Mouse (Mus musculus): ENCODE data around the gene Klhl32. TPM values are rescaled to one million over a fixed set of nuclear protein-coding genes. Genes with fewer than 3 reads are reported as not detected.
A peak's percentile ranks its signal among the peaks of the same experiment; 100 is the strongest.

Klhl32 gene
- polyA plus RNA-seq, 1 experiment from 2014 or later = 6.4 TPM

GRCm38 (mm10) chr4:24800345-24800936 lies 50.5 kb downstream of the Klhl32 start:
- no peak for DNase-seq (ENCODE audit: low spot score, missing footprints)
- Histone ChIP-seq H3K4me2 (no peak overlapping the region), H3K27me3 (ENCODE audit: control insufficient read depth, insufficient read depth, low read length) (no peaks in the 10 kb centered on the region), H3K9ac (ENCODE audit: low read length) (no peak overlapping the region), H3K36me3 (ENCODE audit: control insufficient read depth, insufficient read depth, low read length) (no peaks in the 10 kb centered on the region), H3K27ac (ENCODE audit: low read depth, low read length) (no peak overlapping the region), H3K4me1 (ENCODE audit: control insufficient read depth, insufficient read depth, low read length) (no peaks in the 10 kb centered on the region), H3K9me3 (ENCODE audit: control insufficient read depth, low read length) (no peaks in the 10 kb centered on the region), H3K4me3 (ENCODE audit: low read depth, low read length) (no peak overlapping the region)
- WGBS = 89% methylated on average over 9 of the region's 9 CpGs
- ATAC-seq (ENCODE audit: low FRiP score) = peak; percentile 33; the same call in 1 of the 2 replicates

GRCm38 (mm10) chr4:24799037-24799436 lies 51.9 kb downstream of the Klhl32 start:
- no peak for ATAC-seq (ENCODE audit: low FRiP score)
- no peaks in the 10 kb centered on the region for H3K36me3 ChIP-seq (ENCODE audit: control insufficient read depth, insufficient read depth, low read length)
- H3K4me3 ChIP-seq (ENCODE audit: low read depth, low read length) = no peak overlapping the region
- H3K27ac ChIP-seq (ENCODE audit: low read depth, low read length) = no peak overlapping the region
- H3K9me3 ChIP-seq (ENCODE audit: control insufficient read depth, low read length) = no peaks in the 10 kb centered on the region
- no peak overlapping the region for H3K4me2 ChIP-seq
- H3K4me1 ChIP-seq (ENCODE audit: control insufficient read depth, insufficient read depth, low read length) = no peaks in the 10 kb centered on the region
- no peak for DNase-seq (ENCODE audit: low spot score, missing footprints)
- no peak overlapping the region for H3K9ac ChIP-seq (ENCODE audit: low read length)
- H3K27me3 ChIP-seq (ENCODE audit: control insufficient read depth, insufficient read depth, low read length) = no peaks in the 10 kb centered on the region
- whole genome bisulfite sequencing = 84% methylated on average over 6 of the region's 6 CpGs

GRCm38 (mm10) chr4:24797868-24798267 lies 53.1 kb downstream of the Klhl32 start:
- no peak overlapping the region for H3K4me3 ChIP-seq (ENCODE audit: low read depth, low read length)
- no peak for DNase-seq (ENCODE audit: low spot score, missing footprints)
- H3K36me3 ChIP-seq (ENCODE audit: control insufficient read depth, insufficient read depth, low read length) = no peaks in the 10 kb centered on the region
- no peak overlapping the region for H3K4me2 ChIP-seq
- no peak overlapping the region for H3K27ac ChIP-seq (ENCODE audit: low read depth, low read length)
- H3K4me1 ChIP-seq (ENCODE audit: control insufficient read depth, insufficient read depth, low read length) = 0 out of 2 replicates have a peak, but pooled peaks cover 5% of the 10 kb centered on the region
- no peaks in the 10 kb centered on the region for H3K9me3 ChIP-seq (ENCODE audit: control insufficient read depth, low read length)
- H3K9ac ChIP-seq (ENCODE audit: low read length) = no peak overlapping the region
- H3K27me3 ChIP-seq (ENCODE audit: control insufficient read depth, insufficient read depth, low read length) = no peaks in the 10 kb centered on the region
- 81% methylated on average over 3 of the region's 3 CpGs for WGBS
- no peak for ATAC-seq (ENCODE audit: low FRiP score)

DNA sequence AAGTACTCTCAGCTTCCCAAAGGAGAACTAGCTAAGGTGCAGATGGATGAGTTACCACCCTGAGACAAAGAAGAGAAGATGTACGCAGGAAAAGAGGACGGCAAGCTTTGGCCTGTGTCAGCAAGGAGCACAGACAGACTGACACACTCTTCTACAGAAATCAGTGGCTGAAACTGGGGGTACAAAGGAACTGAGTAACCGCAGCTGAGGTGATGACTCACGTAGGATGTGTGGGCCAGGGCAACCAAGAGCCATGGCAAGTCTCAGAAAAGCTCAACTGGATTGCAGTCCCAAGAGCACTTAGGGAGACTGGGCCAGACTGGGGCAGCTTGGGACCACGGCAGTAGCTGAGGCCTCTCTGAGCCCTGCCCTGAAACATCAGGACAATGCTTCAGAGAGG lies 53.6 kb downstream of the Klhl32 start:
- Histone ChIP-seq H3K27me3 (ENCODE audit: control insufficient read depth, insufficient read depth, low read length) (no peaks in the 10 kb centered on the region), H3K4me1 (ENCODE audit: control insufficient read depth, insufficient read depth, low read length) (peaks cover 9% of the 10 kb centered on the region), H3K36me3 (ENCODE audit: control insufficient read depth, insufficient read depth, low read length) (no peaks in the 10 kb centered on the region), H3K9me3 (ENCODE audit: control insufficient read depth, low read length) (no peaks in the 10 kb centered on the region), H3K9ac (ENCODE audit: low read length) (no peak overlapping the region), H3K4me2 (no peak overlapping the region), H3K27ac (ENCODE audit: low read depth, low read length) (no peak overlapping the region), H3K4me3 (ENCODE audit: low read depth, low read length) (no peak overlapping the region)
- 86% methylated on average over 5 of the region's 5 CpGs for WGBS
- DNase-seq (ENCODE audit: low spot score, missing footprints) = no peak
- no peak for ATAC-seq (ENCODE audit: low FRiP score)

DNA sequence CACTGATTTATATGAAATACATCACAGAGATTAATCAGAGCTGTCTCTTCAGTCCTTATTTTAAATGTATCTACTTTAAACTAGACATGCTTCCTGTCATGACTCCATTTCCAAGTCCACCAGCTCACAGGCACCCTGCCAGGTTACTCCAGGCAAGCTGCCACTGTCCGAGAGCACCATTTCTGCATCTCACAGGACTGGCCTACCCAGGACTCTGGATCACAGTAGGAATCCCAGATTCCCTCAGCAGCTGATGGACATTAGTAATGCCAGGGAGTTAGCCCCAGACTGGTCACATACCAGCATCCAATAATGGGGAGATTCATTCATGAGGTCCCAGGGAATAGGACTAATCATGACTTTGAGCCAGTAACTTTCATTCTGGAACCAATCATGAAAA lies 54.7 kb downstream of the Klhl32 start:
- Histone ChIP-seq H3K9ac (ENCODE audit: low read length) (no peak overlapping the region), H3K4me1 (ENCODE audit: control insufficient read depth, insufficient read depth, low read length) (peaks cover 9% of the 10 kb centered on the region), H3K9me3 (ENCODE audit: control insufficient read depth, low read length) (no peaks in the 10 kb centered on the region), H3K36me3 (ENCODE audit: control insufficient read depth, insufficient read depth, low read length) (no peaks in the 10 kb centered on the region), H3K4me3 (ENCODE audit: low read depth, low read length) (no peak overlapping the region), H3K27ac (ENCODE audit: low read depth, low read length) (no peak overlapping the region), H3K4me2 (no peak overlapping the region), H3K27me3 (ENCODE audit: control insufficient read depth, insufficient read depth, low read length) (no peaks in the 10 kb centered on the region)
- ATAC-seq (ENCODE audit: low FRiP score) (no peak), DNase-seq (ENCODE audit: low spot score, missing footprints) (no peak)
- 82% methylated on average over 1 of the region's 1 CpGs for WGBS

DNA sequence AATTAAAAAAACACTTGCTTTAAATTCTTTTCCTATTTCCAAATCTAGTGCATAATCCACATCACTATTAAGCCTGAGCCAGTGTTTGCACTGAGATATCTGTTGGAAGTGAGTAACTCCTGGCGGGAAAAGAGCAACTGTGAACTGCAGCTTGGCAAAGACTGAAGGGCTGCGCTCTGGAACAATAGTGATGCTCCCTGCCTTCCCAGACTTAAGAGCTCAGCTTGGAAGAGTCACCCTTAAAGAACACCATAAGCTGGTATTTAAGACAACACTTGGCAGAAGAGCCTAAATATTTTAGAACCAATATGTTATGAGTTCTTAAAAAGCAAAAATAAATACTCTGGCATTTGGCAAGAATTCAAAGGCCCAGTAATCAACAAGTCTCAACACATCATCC lies 55.7 kb downstream of the Klhl32 start:
- no peak overlapping the region for H3K4me2 ChIP-seq
- H3K27me3 ChIP-seq (ENCODE audit: control insufficient read depth, insufficient read depth, low read length) = no peaks in the 10 kb centered on the region
- no peak overlapping the region for H3K27ac ChIP-seq (ENCODE audit: low read depth, low read length)
- no peak overlapping the region for H3K9ac ChIP-seq (ENCODE audit: low read length)
- ATAC-seq (ENCODE audit: low FRiP score) (no peak), DNase-seq (ENCODE audit: low spot score, missing footprints) (no peak)
- H3K36me3 ChIP-seq (ENCODE audit: control insufficient read depth, insufficient read depth, low read length) = no peaks in the 10 kb centered on the region
- H3K9me3 ChIP-seq (ENCODE audit: control insufficient read depth, low read length) = no peaks in the 10 kb centered on the region
- peaks cover 9% of the 10 kb centered on the region for H3K4me1 ChIP-seq (ENCODE audit: control insufficient read depth, insufficient read depth, low read length)
- H3K4me3 ChIP-seq (ENCODE audit: low read depth, low read length) = no peak overlapping the region
- WGBS = 81% methylated on average over 2 of the region's 2 CpGs

DNA sequence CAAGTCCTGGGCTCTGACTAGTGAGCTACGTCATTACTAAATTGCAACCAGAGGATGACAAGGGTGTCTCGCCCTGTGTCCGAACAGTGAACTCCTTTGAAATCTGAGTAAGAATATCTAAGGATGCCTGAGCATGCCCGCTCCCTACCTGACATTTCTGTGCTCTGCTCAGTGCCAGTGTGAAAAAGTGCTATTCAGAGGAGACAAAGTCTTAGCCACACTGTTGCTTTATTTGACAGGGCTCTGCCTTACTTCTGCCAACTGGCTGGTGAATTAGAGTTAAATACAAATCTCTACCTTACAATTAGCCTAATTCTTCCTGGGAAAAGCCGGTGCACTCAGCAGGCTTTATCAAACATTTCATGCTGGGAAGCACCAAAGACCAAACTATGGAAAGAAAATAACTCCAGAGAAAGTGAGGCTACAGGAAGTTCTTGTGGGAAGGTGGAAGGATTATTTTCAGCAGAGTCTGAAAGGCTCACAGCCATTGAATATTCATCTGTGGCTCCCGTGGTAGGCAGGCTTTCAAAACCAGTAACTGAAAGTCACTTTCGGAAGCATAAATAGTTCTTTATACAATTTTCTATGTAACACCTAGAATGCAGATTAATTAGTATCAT lies 57.1 kb downstream of the Klhl32 start:
- 37% methylated on average over 7 of the region's 7 CpGs for WGBS
- Histone ChIP-seq H3K36me3 (ENCODE audit: control insufficient read depth, insufficient read depth, low read length) (no peaks in the 10 kb centered on the region), H3K27me3 (ENCODE audit: control insufficient read depth, insufficient read depth, low read length) (no peaks in the 10 kb centered on the region), H3K9me3 (ENCODE audit: control insufficient read depth, low read length) (no peaks in the 10 kb centered on the region), H3K4me2 (no peak overlapping the region), H3K9ac (ENCODE audit: low read length) (no peak overlapping the region), H3K4me3 (ENCODE audit: low read depth, low read length) (no peak overlapping the region), H3K4me1 (ENCODE audit: control insufficient read depth, insufficient read depth, low read length) (peaks cover 9% of the 10 kb centered on the region), H3K27ac (ENCODE audit: low read depth, low read length) (no peak overlapping the region)
- no peak for ATAC-seq (ENCODE audit: low FRiP score)
- DNase-seq (ENCODE audit: low spot score, missing footprints) = no peak

DNA sequence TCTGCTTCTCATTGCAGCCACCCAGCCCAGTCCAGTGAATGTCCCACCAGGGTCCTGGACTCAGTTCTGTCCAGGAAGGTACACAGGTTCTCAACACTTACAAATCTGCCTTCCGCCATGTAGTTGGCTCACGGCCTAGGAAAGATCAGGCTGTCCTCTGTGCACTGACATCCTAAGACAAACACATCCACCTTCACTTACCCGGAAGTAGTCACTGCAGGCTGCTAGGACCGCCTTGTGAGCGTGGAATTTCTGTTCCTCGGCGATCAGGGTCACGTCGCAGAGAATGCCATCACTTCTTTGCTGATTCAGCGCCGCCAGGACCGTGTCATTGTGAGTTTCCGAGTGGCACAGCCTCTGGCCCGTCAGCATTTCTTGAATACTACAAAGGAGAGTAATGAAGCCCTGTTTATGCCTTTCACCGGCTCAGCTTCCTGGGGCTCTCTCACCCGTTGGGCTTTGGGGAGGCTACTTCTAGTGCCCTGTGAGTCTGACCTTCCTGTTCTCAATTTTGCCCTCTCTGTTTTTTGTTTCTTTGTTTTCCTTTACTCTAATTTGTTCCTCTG lies 58.4 kb downstream of the Klhl32 start:
- H3K4me1 ChIP-seq (ENCODE audit: control insufficient read depth, insufficient read depth, low read length) = peaks cover 9% of the 10 kb centered on the region
- no peaks in the 10 kb centered on the region for H3K27me3 ChIP-seq (ENCODE audit: control insufficient read depth, insufficient read depth, low read length)
- ATAC-seq (ENCODE audit: low FRiP score) (peak; percentile 47), DNase-seq (ENCODE audit: low spot score, missing footprints) (peak; percentile 89)
- H3K9ac ChIP-seq (ENCODE audit: low read length) = peak overlapping the region; percentile 40
- H3K9me3 ChIP-seq (ENCODE audit: control insufficient read depth, low read length) = no peaks in the 10 kb centered on the region
- no peak overlapping the region for H3K27ac ChIP-seq (ENCODE audit: low read depth, low read length)
- H3K4me2 ChIP-seq = peak overlapping the region; percentile 31
- H3K36me3 ChIP-seq (ENCODE audit: control insufficient read depth, insufficient read depth, low read length) = no peaks in the 10 kb centered on the region
- WGBS = 26% methylated on average over 16 of the region's 16 CpGs
- H3K4me3 ChIP-seq (ENCODE audit: low read depth, low read length) = no peak overlapping the region

DNA sequence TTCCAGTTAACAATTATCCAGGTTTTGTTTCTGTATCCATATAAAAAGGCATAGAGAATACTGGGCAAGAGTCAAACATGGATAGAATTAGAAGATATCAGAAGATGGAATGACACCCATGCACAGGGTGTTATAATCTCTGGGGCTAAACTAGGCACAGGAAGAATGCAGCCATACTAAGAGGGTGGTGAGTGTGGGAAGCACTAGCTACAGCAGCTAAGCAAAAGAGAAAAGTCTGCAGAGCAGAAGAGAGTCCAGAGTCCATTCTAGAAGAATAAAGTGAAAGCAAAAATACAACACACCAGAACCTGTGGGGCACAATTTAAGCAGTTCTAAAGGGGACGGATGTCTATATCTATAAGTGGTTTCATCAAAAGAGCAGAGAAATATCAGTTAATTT lies 61.6 kb downstream of the Klhl32 start:
- Histone ChIP-seq H3K27ac (ENCODE audit: low read depth, low read length) (no peak overlapping the region), H3K9ac (ENCODE audit: low read length) (no peak overlapping the region), H3K4me3 (ENCODE audit: low read depth, low read length) (no peak overlapping the region), H3K36me3 (ENCODE audit: control insufficient read depth, insufficient read depth, low read length) (no peaks in the 10 kb centered on the region), H3K27me3 (ENCODE audit: control insufficient read depth, insufficient read depth, low read length) (no peaks in the 10 kb centered on the region), H3K4me1 (ENCODE audit: control insufficient read depth, insufficient read depth, low read length) (peaks cover 9% of the 10 kb centered on the region), H3K9me3 (ENCODE audit: control insufficient read depth, low read length) (no peaks in the 10 kb centered on the region), H3K4me2 (no peak overlapping the region)
- no peak for DNase-seq (ENCODE audit: low spot score, missing footprints)
- 95% methylated on average over 1 of the region's 1 CpGs for WGBS
- no peak for ATAC-seq (ENCODE audit: low FRiP score)
